Mouse (Mus musculus) stomach, postnatal 0 days (tissue): ENCODE measurements at regions not wholly inside any gene's neighbourhood (a gene's known extent, or its start where the extent isn't known, plus 50 kb on each side); places are given as distances from the start of the nearest gene placed in this dataset.

Experiments
- CTCF ChIP-seq: IDR thresholded peaks from 2 replicates; pipeline ENCODE4 v1.5.1; 2016; ENCODE audit warnings: antibody characterized with exemption, low read depth, mild to moderate bottlenecking, moderate library complexity
- EP300 ChIP-seq: optimal IDR thresholded peaks from 2 replicates; pipeline ENCODE3; 2016; ENCODE audit warnings: antibody characterized with exemption

DNA sequence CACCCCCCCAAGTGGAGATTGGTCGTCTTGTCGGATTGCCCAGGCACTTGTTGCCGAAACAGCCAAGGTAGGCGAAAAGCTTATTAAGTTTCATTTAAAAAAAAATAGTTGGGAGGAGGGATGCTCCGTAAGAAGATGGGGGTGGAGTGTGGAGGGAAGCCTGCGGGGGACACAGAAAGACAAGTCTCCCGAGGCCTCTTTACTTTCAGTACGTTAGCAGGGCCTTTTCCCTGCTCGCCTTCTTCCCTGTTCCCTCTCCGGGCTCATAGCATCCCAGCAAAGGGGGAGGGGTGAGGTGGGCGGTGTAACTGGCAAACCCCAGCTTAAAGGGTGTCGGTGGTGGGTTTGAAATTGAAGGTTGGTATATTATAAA, 131.5 kb upstream of the Ubr2 start:
- TF ChIP-seq EP300, result no peak
- TF ChIP-seq CTCF, result no peak
